Mouse (Mus musculus): ENCODE results near the gene 4931408C20Rik. TPM values are rescaled to one million over a fixed set of nuclear protein-coding genes. Genes with fewer than 3 reads are reported as not detected.

Gene 4931408C20Rik
- polyA plus RNA-seq (2015; fragmentation: Nextera tagmentation; extraction: Ambion mirVana) = not detected in 2 replicates

DNA sequence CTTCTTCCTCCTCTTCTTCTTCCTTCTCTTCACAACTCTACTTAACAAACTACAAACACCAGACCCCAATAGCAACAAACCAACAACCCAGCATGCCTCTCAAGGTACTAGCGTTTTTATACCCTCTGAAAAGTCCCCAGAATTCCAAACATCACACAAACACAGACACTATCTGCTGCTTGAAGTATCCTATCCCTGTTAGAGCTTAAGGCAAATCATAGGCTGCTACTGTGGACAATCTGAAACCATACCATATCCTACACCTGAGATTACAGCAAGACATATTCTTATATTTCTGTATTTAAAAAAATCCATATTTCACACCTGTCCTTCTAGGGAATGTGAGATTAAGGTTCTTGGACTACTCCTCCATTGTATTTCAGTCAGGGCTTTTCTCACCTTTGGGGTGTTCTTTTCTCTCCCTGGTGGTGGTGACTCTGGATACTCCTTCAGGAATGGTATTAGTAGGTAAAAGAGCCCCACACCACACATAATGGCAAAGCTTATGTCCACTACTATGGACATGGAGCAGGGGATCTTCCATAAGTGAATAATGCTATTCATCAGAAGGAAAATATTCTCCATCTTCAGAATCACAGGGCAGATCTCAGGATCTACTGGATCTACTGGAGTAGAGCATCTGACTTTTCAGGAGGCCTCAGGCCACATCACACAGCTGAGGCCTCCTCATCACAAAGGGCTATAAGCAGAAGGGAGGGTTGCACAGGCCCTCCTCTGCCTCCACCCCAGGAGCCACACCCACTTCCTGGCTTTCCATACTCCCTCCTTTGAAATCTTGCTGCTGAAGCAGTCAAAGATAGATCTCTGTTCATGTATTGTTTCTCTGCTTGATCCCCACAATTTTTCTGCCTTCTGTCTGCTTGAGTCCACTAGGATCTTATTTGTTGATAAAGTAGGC, at the start of gene 4931408C20Rik:
Gene 4931408C20Rik (minus strand): TSS at position 619 of the 919 bp plus-strand sequence.
- H3K36me3 ChIP-seq = no peaks in the 10 kb centered on the region
- H3K4me3 ChIP-seq (replicated peaks) = no peak within 1 kb of the TSS
- WGBS = 41% methylated on average over 1 of the region's 1 CpGs
- no peaks in the 10 kb centered on the region for H3K4me1 ChIP-seq
- no peaks in the 10 kb centered on the region for H3K27me3 ChIP-seq
- no peak within 1 kb of the TSS for H3K9ac ChIP-seq
- H3K27ac ChIP-seq (replicated peaks) = no peak within 1 kb of the TSS
- no peaks in the 10 kb centered on the region for H3K9me3 ChIP-seq (replicated peaks)
- H3K4me2 ChIP-seq (replicated peaks) = no peak within 1 kb of the TSS
- peak; percentile 85 for ATAC-seq (ENCODE audit: insufficient number of reproducible peaks, low FRiP score, low TSS enrichment, low read depth)

DNA sequence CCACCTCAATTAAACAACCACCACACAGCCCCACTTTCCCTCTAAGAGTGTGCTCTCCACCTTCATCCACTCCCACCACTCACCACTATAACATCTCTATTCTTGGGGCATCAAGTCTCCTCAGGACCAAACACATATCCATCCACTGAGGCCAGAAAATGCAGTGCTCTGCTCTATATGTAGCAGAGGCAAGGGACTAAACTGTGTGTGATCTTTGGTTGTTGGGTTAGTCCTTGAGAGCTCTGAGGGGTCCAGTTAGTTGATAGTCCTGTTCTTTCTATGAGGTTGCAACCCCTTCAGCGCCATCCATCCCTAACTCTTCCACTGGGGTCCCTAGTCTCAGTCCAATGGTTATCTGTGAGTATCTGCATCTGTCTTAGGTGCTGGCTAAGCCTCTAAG, 666 bp upstream of the 4931408C20Rik start:
- no peaks in the 10 kb centered on the region for H3K4me1 ChIP-seq
- H3K27me3 ChIP-seq = no peaks in the 10 kb centered on the region
- no peak overlapping the region for H3K27ac ChIP-seq (replicated peaks)
- H3K9ac ChIP-seq = no peak overlapping the region
- no peaks in the 10 kb centered on the region for H3K36me3 ChIP-seq
- H3K4me3 ChIP-seq (replicated peaks) = no peak overlapping the region
- H3K4me2 ChIP-seq (replicated peaks) = no peak overlapping the region
- ATAC-seq (ENCODE audit: insufficient number of reproducible peaks, low FRiP score, low TSS enrichment, low read depth) = peak; percentile 71
- WGBS = 64% methylated on average over 1 of the region's 1 CpGs
- H3K9me3 ChIP-seq (replicated peaks) = no peaks in the 10 kb centered on the region

DNA sequence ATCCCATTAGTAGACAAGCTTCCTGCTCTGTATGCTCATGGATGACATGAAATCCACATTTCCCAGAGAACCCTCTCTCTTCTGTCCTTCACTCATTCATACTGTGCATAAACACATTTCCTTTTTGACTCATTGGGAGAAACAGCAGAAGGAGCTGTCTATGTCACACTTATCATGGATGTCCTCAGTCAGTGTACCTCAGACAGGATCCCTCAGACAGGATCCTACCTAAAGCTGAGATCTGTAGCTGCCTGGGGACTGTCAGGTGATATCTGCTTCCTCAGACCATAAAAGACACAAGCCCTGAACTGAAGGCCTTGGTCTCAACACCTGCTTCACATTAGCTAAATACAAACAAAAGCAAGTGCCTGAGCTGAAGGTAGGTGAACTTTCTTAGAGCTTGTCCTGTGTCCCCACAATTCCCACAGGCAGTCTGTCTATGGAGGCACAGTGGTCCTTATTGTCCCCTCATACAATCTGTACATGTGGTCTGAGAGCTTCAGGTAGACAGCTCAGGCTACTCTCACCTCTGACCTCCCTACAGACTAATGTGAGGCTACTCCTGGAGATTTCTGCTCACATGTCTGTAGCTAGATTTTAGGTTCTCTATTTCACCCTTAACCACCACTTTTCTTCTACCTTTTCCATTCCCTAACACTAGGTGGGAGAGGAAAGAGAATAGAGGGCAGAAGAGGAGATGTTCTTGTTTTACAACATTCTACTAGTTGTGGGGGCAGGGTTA, 1.1 kb downstream of the 4931408C20Rik start:
- H3K27me3 ChIP-seq = no peaks in the 10 kb centered on the region
- H3K27ac ChIP-seq (replicated peaks) = no peak overlapping the region
- H3K36me3 ChIP-seq = no peaks in the 10 kb centered on the region
- no peaks in the 10 kb centered on the region for H3K4me1 ChIP-seq
- no peak overlapping the region for H3K4me3 ChIP-seq (replicated peaks)
- no peak overlapping the region for H3K9ac ChIP-seq
- H3K9me3 ChIP-seq (replicated peaks) = no peaks in the 10 kb centered on the region
- ATAC-seq (ENCODE audit: insufficient number of reproducible peaks, low FRiP score, low TSS enrichment, low read depth) = peak; percentile 55
- H3K4me2 ChIP-seq (replicated peaks) = no peak overlapping the region

DNA sequence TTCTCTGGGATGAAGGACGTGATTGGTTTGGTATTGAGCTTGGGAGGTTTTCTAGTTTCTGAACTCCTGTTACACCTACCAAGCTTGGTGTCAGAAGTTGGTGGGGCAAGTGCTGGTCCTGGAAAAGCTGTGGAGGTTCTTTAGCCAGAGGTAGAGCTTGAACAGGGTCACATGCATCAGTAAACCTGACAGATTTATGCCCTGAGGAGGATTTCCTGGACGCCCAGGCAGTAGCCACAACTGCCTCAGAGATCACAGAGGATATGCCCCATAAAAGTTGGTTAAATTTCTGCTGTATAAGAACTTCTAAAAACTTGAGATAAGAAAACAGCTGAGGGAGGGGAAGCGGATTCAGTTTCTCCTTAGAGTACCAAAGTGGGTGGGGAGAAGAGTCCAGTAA, 1.9 kb downstream of the 4931408C20Rik start:
- WGBS = 72% methylated on average over 3 of the region's 3 CpGs
- no peaks in the 10 kb centered on the region for H3K27me3 ChIP-seq
- no peak for ATAC-seq (ENCODE audit: insufficient number of reproducible peaks, low FRiP score, low TSS enrichment, low read depth)

DNA sequence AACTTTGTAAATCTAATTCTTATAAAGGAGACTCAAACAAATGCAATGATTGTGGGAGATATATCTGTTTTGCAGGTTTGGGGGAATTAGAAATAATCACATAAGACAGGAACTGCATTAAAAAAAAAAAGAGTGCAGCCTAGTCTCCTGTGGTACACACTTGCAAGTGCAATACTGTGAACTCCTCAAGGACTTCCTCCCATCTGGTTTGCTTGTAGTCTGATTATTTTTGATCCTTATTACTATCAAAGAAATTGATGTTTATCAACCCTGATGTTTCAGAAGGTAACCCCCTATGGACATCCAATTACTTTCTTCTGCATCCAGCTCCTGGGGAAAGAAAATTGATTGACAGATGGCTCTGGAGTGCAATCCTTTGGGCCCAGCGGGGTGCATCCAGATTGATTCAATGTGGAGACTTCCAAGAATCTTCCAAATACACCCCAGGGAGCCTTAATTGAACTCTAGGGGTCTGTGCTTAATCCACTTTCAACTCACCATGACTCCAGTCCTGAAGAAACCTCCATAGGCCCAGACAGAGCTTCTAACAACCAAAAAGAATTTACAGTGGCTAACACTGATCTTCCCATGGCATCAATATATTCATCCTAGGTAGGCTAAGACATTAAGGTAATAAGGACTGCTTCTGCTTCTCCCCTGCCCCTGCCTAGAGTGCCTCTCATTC, 37.4 kb downstream of the 4931408C20Rik start:
- no peaks in the 10 kb centered on the region for H3K36me3 ChIP-seq
- no peaks in the 10 kb centered on the region for H3K4me1 ChIP-seq
- H3K27ac ChIP-seq (replicated peaks) = no peak overlapping the region
- no peak overlapping the region for H3K4me2 ChIP-seq (replicated peaks)
- no peak for ATAC-seq (ENCODE audit: insufficient number of reproducible peaks, low FRiP score, low TSS enrichment, low read depth)
- no peak overlapping the region for H3K4me3 ChIP-seq (replicated peaks)
- no peaks in the 10 kb centered on the region for H3K9me3 ChIP-seq (replicated peaks)
- H3K27me3 ChIP-seq = no peaks in the 10 kb centered on the region
- H3K9ac ChIP-seq = no peak overlapping the region
- WGBS = 37% methylated on average over 1 of the region's 1 CpGs

More for the DNA sequence above, 1.9 kb downstream of the 4931408C20Rik start:
- H3K36me3 ChIP-seq = no peaks in the 10 kb centered on the region
- H3K4me1 ChIP-seq = no peaks in the 10 kb centered on the region
- H3K4me3 ChIP-seq (replicated peaks) = no peak overlapping the region
- no peaks in the 10 kb centered on the region for H3K9me3 ChIP-seq (replicated peaks)
- H3K9ac ChIP-seq = no peak overlapping the region
- H3K4me2 ChIP-seq (replicated peaks) = no peak overlapping the region
- no peak overlapping the region for H3K27ac ChIP-seq (replicated peaks)

DNA sequence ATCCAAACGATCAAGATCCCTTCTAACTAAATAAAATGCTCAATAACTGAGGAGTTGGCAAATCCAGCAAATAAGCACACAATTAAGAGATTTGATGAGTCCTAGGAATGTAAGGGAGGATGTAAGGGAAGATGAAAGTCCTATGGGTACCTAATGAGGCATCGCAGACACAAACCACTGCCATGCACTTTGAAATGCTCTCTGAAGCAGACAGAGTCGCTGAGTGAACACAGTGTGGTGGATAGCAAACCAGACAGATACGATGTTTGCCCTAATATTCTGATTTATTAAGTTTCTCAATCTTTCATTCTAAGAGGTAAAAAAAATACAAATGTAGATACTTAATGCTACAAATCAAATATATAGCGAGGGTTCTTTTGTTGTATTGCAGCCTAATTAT, 51.2 kb downstream of the 4931408C20Rik start:
- no peak for ATAC-seq (ENCODE audit: insufficient number of reproducible peaks, low FRiP score, low TSS enrichment, low read depth)
- 84% methylated on average over 5 of the region's 5 CpGs for WGBS
- H3K27ac ChIP-seq (replicated peaks) = no peak overlapping the region
- H3K9ac ChIP-seq = no peak overlapping the region
- H3K4me2 ChIP-seq (replicated peaks) = no peak overlapping the region
- H3K36me3 ChIP-seq = no peaks in the 10 kb centered on the region
- no peak overlapping the region for H3K4me3 ChIP-seq (replicated peaks)
- H3K4me1 ChIP-seq = no peaks in the 10 kb centered on the region
- H3K9me3 ChIP-seq (replicated peaks) = no peaks in the 10 kb centered on the region
- H3K27me3 ChIP-seq = no peaks in the 10 kb centered on the region
